Mouse (Mus musculus) CH12.LX (cell line): Measurements from ENCODE around the gene Nsmce1. TPM values are rescaled to one million over a fixed set of nuclear protein-coding genes. Genes with fewer than 3 reads are reported as not detected.

Source experiments
- DNase-seq: peaks from one replicate; pipeline ENCODE4 v3.0.0-alpha.2; 2013; ENCODE audit errors: extremely low read depth
- H3K27ac ChIP-seq: 2 replicates; pipeline ENCODE4 v1.5.1; 2012; ENCODE audit warnings: low read depth, mild to moderate bottlenecking, control low read depth, moderate library complexity; ENCODE audit not compliant: insufficient read depth
- H3K27me3 ChIP-seq: replicated peaks from 2 replicates; pipeline ENCODE3; 2012; ENCODE audit warnings: inconsistent platforms
- H3K36me3 ChIP-seq, 2 experiments: replicated peaks in 1 of 2; 2 replicates each; pipeline versions ENCODE3 to v1.6.1; 2012; ENCODE audit warnings: inconsistent platforms in 1 of 2, low read length in 1 of 2, mild to moderate bottlenecking in 1 of 2, mixed read lengths in 1 of 2, moderate library complexity in 1 of 2; ENCODE audit not compliant: control insufficient read depth in 1 of 2, insufficient read depth in 1 of 2
- H3K4me1 ChIP-seq, 2 experiments: 2 replicates each; pipeline ENCODE4 v1.6.1; 2012; ENCODE audit warnings: inconsistent platforms in 1 of 2, moderate library complexity in 1 of 2; ENCODE audit not compliant: insufficient read depth in 2 of 2, control insufficient read depth in 1 of 2
- H3K4me2 ChIP-seq: 2 replicates; pipeline ENCODE4 v1.6.1; 2012; ENCODE audit warnings: low read depth, mild to moderate bottlenecking, control low read depth; ENCODE audit not compliant: poor library complexity, insufficient read depth, severe bottlenecking
- H3K4me3 ChIP-seq, 3 experiments: fragments of 150-350 bp in 1 of 3; sonication (generic) in 1 of 3; replicated peaks in 1 of 3; 2 replicates each; pipeline versions ENCODE3 to v1.5.1; 2011 to 2012; ENCODE audit warnings: low read depth in 2 of 3, low read length in 2 of 3, mild to moderate bottlenecking in 2 of 3, moderate library complexity in 2 of 3, control low read depth in 1 of 3, improper control_type of control experiment in 1 of 3, inconsistent platforms in 1 of 3, mixed read lengths in 1 of 3; ENCODE audit not compliant: poor library complexity in 1 of 3
- H3K79me2 ChIP-seq: replicated peaks from 2 replicates; pipeline ENCODE4 v1.6.1; 2012; ENCODE audit warnings: mild to moderate bottlenecking, moderate library complexity; ENCODE audit not compliant: control insufficient read depth, poor library complexity, insufficient read depth, severe bottlenecking; ENCODE audit errors: extremely low read depth
- H3K9ac ChIP-seq: 2 replicates; pipeline ENCODE4 v1.6.1; 2012; ENCODE audit warnings: low read depth, mild to moderate bottlenecking, control low read depth, moderate library complexity; ENCODE audit not compliant: insufficient read depth
- H3K9me3 ChIP-seq: replicated peaks from 2 replicates; pipeline ENCODE3; 2012; ENCODE audit warnings: low read length, inconsistent platforms, mixed read lengths
- BHLHE40 ChIP-seq: IDR thresholded peaks from 2 replicates; pipeline ENCODE4 v1.6.1; 2011; ENCODE audit warnings: mild to moderate bottlenecking, low read depth, low read length, improper control_type of control experiment
- CHD2 ChIP-seq: IDR thresholded peaks from 2 replicates; pipeline ENCODE4 v1.6.1; 2011; ENCODE audit warnings: low read length, improper control_type of control experiment
- E2F4 ChIP-seq: IDR thresholded peaks from 2 replicates; pipeline ENCODE4 v1.6.1; 2011; ENCODE audit warnings: low read depth, low read length, improper control_type of control experiment; ENCODE audit not compliant: insufficient replicate concordance
- ELF1 ChIP-seq: IDR thresholded peaks from 2 replicates; pipeline ENCODE4 v1.6.1; 2014; ENCODE audit warnings: low read depth, mild to moderate bottlenecking, inconsistent platforms, low read length, improper control_type of control experiment
- EP300 ChIP-seq: IDR thresholded peaks from 2 replicates; pipeline ENCODE4 v1.6.1; 2011; ENCODE audit warnings: low read length, improper control_type of control experiment
- HCFC1 ChIP-seq: IDR thresholded peaks from 2 replicates; pipeline ENCODE4 v1.6.1; 2012; ENCODE audit warnings: low read depth, mild to moderate bottlenecking, inconsistent platforms, low read length, improper control_type of control experiment
- IRF4 ChIP-seq: IDR thresholded peaks from 2 replicates; pipeline ENCODE4 v1.6.1; 2014; ENCODE audit warnings: low read depth, mild to moderate bottlenecking, inconsistent platforms, low read length, improper control_type of control experiment
- JUN ChIP-seq: IDR thresholded peaks from 2 replicates; pipeline ENCODE4 v1.6.1; 2011; ENCODE audit warnings: low read depth, mild to moderate bottlenecking, low read length, improper control_type of control experiment, moderate library complexity; ENCODE audit not compliant: insufficient read depth
- KAT2A ChIP-seq: IDR thresholded peaks from 2 replicates; pipeline ENCODE4 v1.6.1; 2012; ENCODE audit warnings: low read length, improper control_type of control experiment, inconsistent platforms; ENCODE audit not compliant: insufficient replicate concordance
- MAZ ChIP-seq: IDR thresholded peaks from 2 replicates; pipeline ENCODE4 v1.6.1; 2012; ENCODE audit warnings: low read depth, mild to moderate bottlenecking, inconsistent platforms, low read length, improper control_type of control experiment, moderate library complexity
- MXI1 ChIP-seq: IDR thresholded peaks from 2 replicates; pipeline ENCODE4 v1.6.1; 2011; ENCODE audit warnings: mild to moderate bottlenecking, low read depth, low read length, improper control_type of control experiment
- NELFE ChIP-seq: IDR thresholded peaks from 2 replicates; pipeline ENCODE4 v1.6.1; 2011; ENCODE audit warnings: low read depth, low read length, improper control_type of control experiment
- NRF1 ChIP-seq: IDR thresholded peaks from 2 replicates; pipeline ENCODE4 v1.6.1; 2014; ENCODE audit warnings: low read depth, mild to moderate bottlenecking, inconsistent platforms, low read length, improper control_type of control experiment, moderate library complexity
- PAX5 ChIP-seq: IDR thresholded peaks from 2 replicates; pipeline ENCODE4 v1.6.1; 2012; ENCODE audit warnings: low read length, inconsistent platforms, mixed read lengths
- POLR2A ChIP-seq: IDR thresholded peaks from 2 replicates; pipeline ENCODE4 v1.6.1; 2011; ENCODE audit warnings: low read depth, mild to moderate bottlenecking, improper control_type of control experiment, low read length
- RCOR1 ChIP-seq: conservative IDR thresholded peaks from 2 replicates; pipeline ENCODE4 v1.6.1; 2012; ENCODE audit warnings: low read depth, mild to moderate bottlenecking, inconsistent platforms, low read length, improper control_type of control experiment
- SIN3A ChIP-seq: IDR thresholded peaks from 2 replicates; pipeline ENCODE4 v1.6.1; 2012; ENCODE audit warnings: low read length, improper control_type of control experiment, inconsistent platforms
- SMC3 ChIP-seq: IDR thresholded peaks from 2 replicates; pipeline ENCODE4 v1.6.1; 2011; ENCODE audit warnings: low read depth, low read length, improper control_type of control experiment
- TBP ChIP-seq: conservative IDR thresholded peaks from 2 replicates; pipeline ENCODE4 v1.6.1; 2011; ENCODE audit warnings: low read depth, low read length, improper control_type of control experiment
- TCF12 ChIP-seq: IDR thresholded peaks from 2 replicates; pipeline ENCODE4 v1.6.1; 2014; ENCODE audit warnings: low read depth, mild to moderate bottlenecking, inconsistent platforms, low read length, improper control_type of control experiment
- USF1 ChIP-seq: IDR thresholded peaks from 2 replicates; pipeline ENCODE4 v1.6.1; 2014; ENCODE audit warnings: low read depth, mild to moderate bottlenecking, inconsistent platforms, low read length, improper control_type of control experiment
- ZC3H11A ChIP-seq: IDR thresholded peaks from 2 replicates; pipeline ENCODE4 v1.6.1; 2012; ENCODE audit warnings: low read depth, mild to moderate bottlenecking, inconsistent platforms, low read length, improper control_type of control experiment
- dilution Hi-C: fragments of 300-500 bp; cut with MboI; formaldehyde crosslinking; loops from 2 replicates; pipeline ENCODE4 v1.14.3; 2020; ENCODE audit warnings: low sequenced_read_pairs; ENCODE audit not compliant: extremely low pct_unique_long_range_greater_than_20kb, extremely low pct_ligation_motif_present
- in situ Hi-C: fragments of 300-500 bp; cut with MboI; formaldehyde crosslinking; loops from 3 replicates; pipeline ENCODE4 v1.14.3; 2019; ENCODE audit warnings: low sequenced_read_pairs, low pct_ligation_motif_present, low pct_unique_long_range_greater_than_20kb, mixed read lengths
- polyA plus RNA-seq: library from polyadenylated mRNA; unstranded; fragments of >175 nt; gene quantifications from 2 replicates; pipeline ENCODE4 v1.2.1, GENCODE M21; 2012; ENCODE audit warnings: low read depth; ENCODE audit not compliant: insufficient read length
- total RNA-seq, 2 experiments: library from RNA; depleted of rRNA; stranded (reverse); fragments of 300-350 nt in 1 of 2; fragments of >200 nt in 1 of 2; gene quantifications; 2 replicates each; pipeline ENCODE4 v1.2.3; 2012 to 2014

Nsmce1 gene
- total RNA-seq (2012; rRNA removed) (56.1 and 74.8 TPM in 2 replicates), total RNA-seq (2014; rRNA removed) (61.9 and 70.5 TPM in 2 replicates), polyA plus RNA-seq (52.0 and 52.5 TPM in 2 replicates)

DNA sequence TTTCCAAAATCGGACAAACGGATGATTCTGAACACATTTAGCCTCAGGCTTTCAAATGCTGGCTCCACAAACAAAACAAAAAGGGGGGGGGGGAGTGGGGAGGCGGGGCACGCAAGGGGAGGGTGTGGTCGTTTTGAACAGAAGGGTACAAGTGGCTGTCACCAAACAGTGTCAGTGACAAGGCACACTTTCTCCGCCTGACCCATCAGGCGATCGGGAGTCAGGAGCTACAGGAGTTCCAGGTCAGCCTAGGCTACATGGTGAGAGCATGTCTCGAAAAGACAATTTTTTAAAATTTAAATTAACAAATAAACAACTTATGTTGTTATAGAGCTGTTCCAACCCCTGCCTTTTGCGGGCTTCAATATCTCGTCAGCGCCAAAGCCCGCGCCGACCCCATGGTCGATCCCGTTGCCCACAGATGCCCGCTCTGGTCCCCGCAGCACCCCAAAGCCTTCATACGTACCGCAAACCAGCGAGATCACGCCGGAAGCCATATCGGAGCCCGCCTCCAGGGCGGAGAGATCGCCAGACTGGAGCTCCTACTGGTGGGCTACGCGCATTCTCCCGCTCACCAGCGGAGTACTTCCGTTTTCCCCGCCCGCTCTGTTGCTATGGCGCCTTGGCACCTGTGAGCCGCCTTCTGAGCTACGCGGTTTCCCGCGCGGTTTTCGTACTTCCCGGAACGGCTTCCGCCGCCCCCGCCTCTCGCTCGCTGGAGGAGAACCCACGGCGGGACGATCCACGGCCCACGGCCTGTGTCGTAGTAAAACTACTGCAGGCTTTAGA is at the start of gene Nsmce1:
TSS of gene Nsmce1 (minus strand) at position 650 of the 789 bp plus-strand sequence.
- in situ Hi-C loops (no loop called here), dilution Hi-C loops (no loop called here)
- Histone ChIP-seq H3K4me2 (peak within 1 kb of the TSS; percentile 48), H3K9me3 (no peaks in the 10 kb centered on the region), H3K9ac (peak within 1 kb of the TSS; percentile 87), H3K27me3 (peaks cover 4% of the 10 kb centered on the region), H3K4me1 (peaks cover 9 to 44% of the 10 kb centered on the region in 2 experiments), H3K79me2 (no peaks in the 10 kb centered on the region), H3K27ac (no peak within 1 kb of the TSS), H3K4me3 (peak within 1 kb of the TSS; percentile 50 to 83 (median 63)), H3K36me3 (peaks cover 3 to 27% of the 10 kb centered on the region in 2 experiments)
- DNase-seq, result peak; percentile 96
- TF ChIP-seq SMC3, result no peak
- peak; percentile 67; the same call in 1 of the 2 replicates for TF ChIP-seq CHD2
- no peak for TF ChIP-seq PAX5
- no peak for TF ChIP-seq ZC3H11A
- peak; percentile 36; the same call in 1 of the 2 replicates for TF ChIP-seq BHLHE40
- TF ChIP-seq JUN, result no peak
- peak; percentile 79 for TF ChIP-seq NRF1
- peak; percentile 58 for TF ChIP-seq MAZ
- TF ChIP-seq ELF1, result peak; percentile 90
- peak; percentile 94; the same call in 1 of the 2 replicates for TF ChIP-seq E2F4
- TF ChIP-seq MXI1, result peak; percentile 89
- TF ChIP-seq POLR2A, result peak; percentile 75
- peak; percentile 80 for TF ChIP-seq HCFC1
- peak; percentile 11; the same call in 1 of the 2 replicates for TF ChIP-seq IRF4
- peak; percentile 61; the same call in 1 of the 2 replicates for TF ChIP-seq SIN3A
- 0 out of 2 replicates have a peak, but pooled peaks have one; percentile 62 for TF ChIP-seq KAT2A
- TF ChIP-seq EP300, result no peak
- peak; percentile 76 for TF ChIP-seq TCF12
- no peak for TF ChIP-seq USF1
- TF ChIP-seq NELFE, result peak; percentile 71; the same call in 1 of the 2 replicates
- no peak for TF ChIP-seq RCOR1
- peak; percentile 56; the same call in 1 of the 2 replicates for TF ChIP-seq TBP
